Mouse (Mus musculus): ENCODE measurements at regions not wholly inside any gene's neighbourhood (a gene's known extent, or its start where the extent isn't known, plus 50 kb on each side); places are given as distances from the start of the nearest gene placed in this dataset.
"Not testable (repeated sequence)": the region's sequence is repeated elsewhere in the genome, so short reads cannot be mapped to it uniquely, and the experiment has no call there.

- DNase-seq = not testable (repeated sequence)
Measured at GRCm38 (mm10) chr7:138024021-138024420, 373.5 kb downstream of the Tcerg1l start.

GRCm38 (mm10) chr7:138051696-138052095 is 345.8 kb downstream of the Tcerg1l start:
- DNase-seq = no peak

- DNase-seq = no peak
Measured at GRCm38 (mm10) chr7:138054756-138055155, 342.8 kb downstream of the Tcerg1l start.

DNA sequence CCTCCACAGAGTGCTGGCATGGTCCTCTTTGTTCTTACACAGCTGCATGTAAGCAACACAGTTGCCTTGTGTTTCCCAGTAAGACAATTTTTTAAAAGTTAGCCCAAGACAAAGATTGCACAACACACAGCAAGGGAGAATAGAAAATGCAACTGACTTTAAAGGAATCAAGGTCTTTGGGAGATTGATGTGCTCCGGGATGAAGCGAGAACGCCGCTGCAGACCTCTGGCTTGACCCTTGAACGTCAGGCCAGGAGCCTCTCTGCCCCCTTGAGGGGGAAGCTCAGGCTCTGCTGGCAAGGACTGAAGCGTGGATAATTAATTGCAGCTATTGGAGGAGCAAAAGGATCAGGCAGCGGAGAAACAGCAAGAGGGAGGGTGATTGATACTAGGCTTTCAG is 336.4 kb downstream of the Tcerg1l start:
- no peak for DNase-seq

- no peak for DNase-seq
Measured at GRCm38 (mm10) chr7:138066921-138067320, 330.6 kb downstream of the Tcerg1l start.

DNA sequence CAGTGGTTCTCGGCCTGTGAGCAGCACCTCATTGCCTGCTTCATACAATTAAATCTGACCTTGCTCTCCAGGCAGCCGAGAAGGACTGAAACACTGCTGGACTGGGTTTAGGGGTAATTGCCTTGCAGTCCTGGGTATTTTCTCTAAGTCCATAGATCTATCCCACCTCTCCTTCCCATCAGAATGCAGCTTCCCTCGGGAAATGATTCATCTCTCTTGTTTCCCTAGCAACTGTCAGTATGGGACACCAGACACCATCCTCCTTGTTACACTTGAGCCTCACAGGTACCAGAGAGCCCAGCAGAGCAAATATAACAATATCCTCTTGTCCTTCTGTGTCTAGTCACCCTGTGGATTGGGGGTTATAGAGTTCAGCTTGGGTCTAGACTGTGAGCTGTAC is 322.3 kb downstream of the Tcerg1l start:
- DNase-seq = no peak

- DNase-seq = peak; percentile 41
Measured at GRCm38 (mm10) chr7:138083980-138084379, 313.6 kb downstream of the Tcerg1l start.

- no peak for DNase-seq
Measured at GRCm38 (mm10) chr7:138107471-138108210, 289.9 kb downstream of the Tcerg1l start.

DNA sequence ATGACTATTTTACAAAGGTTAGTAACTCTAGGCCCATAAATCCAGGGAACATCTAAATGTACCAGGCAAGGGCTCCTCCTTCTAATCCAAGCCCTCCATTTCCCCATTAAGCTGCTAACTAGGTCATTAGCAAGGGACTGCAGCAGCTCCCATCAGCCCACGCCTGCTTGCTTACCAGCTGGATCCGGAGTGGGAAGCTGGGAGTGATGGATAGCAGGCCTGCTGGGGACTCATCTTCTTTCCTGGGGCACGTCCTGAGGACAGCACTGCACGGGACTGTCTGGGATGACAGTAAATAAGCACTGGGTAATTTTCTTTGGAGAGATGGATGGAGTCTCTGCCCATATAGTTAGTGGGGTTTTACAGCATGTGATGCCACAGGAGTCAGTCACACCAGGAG is 276.0 kb downstream of the Tcerg1l start:
- DNase-seq = peak; percentile 49

DNA sequence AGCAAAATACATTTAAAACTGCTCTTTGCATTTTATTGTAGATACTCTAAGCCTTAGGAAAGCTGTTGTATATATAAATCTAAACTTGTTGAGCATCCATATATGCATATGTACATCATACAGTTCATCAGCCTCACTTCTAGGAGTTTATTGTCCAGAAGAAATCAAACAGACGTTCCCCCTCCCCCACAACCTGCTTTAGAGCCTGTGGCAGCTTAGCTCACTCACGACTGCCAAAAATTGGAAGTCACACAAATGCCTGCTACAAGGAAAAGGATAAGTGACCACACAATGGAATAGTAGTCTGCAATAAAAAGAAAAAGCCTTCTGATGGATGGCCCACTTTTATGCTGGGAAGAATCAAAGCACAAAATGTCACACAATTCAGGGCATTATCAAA is 267.8 kb downstream of the Tcerg1l start:
- DNase-seq = no peak

DNA sequence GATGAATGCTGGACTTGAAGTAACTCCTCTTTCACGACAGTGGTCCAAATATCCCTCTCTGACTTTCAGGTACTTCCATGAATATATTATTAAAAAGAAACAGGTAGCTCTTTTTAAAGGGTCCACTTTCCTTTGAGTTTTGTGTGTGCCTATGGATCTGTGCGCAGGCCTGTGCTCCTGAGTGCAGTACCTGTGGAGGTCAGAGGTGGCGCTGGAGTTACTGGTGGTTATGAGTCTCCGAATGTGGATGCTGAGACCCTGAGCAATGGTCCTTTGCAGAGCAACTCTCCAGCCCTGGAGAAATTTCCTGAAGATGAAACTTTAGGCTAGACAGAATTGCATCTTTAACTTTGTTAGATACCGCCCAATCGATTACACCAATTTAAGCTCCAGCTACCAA is 264.1 kb downstream of the Tcerg1l start:
- no peak for DNase-seq

DNA sequence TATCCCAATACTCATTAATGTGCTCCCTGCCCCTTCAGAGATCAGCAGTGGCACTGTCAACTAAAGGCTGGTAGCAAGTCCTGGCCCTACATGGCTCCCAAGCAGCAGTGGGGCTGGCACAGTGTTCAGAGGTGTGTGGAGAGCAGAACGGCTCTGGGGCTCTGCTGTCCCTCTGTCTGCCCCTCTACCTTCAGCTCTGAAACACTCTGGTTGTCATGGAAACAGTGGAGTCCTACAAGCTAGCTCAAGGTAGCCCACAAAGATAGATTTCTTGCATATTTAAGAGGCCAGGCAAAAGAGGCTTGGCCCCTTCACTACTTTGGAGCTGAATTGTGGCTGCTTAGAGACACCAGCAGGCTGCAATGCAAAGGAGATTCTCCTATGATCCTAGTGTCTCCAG is 259.6 kb downstream of the Tcerg1l start:
- DNase-seq = no peak

- DNase-seq = peak; percentile 16
Measured at GRCm38 (mm10) chr7:138139766-138140165, 257.8 kb downstream of the Tcerg1l start.

DNA sequence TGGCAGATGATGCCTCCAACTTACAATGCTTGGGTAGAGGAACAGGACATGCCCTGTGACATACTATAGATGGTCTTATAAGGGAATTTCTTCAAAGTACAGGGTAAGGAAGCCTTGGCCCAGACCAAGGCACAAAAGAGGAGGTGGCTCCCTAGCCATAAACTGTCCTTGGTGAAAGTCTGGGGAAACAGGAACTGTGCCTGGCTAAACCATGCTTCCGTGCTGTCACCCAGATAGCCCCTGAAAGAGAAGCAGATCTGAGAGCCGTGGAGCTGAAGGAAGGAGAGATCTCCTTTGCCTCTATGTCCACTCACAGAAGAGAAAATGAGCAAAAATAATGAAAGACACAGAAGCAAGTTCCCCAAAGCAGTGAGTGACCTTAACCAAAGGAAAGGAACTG is 248.0 kb downstream of the Tcerg1l start:
- no peak for DNase-seq

GRCm38 (mm10) chr7:138153455-138154167 is 243.9 kb downstream of the Tcerg1l start:
- no peak for DNase-seq
